Mouse (Mus musculus) forebrain, embryonic 16.5 days (tissue): ENCODE data around the gene 1700015G11Rik. TPM values are rescaled to one million over a fixed set of nuclear protein-coding genes. Genes with fewer than 3 reads are reported as not detected.

Source experiments
- ATAC-seq: fragments of 200-750 bp; cut with Nextera tagmentation; 2 replicates; pipeline ENCODE4 v1.8.0; 2017; ENCODE audit warnings: mild to moderate bottlenecking, moderate library complexity
- H3K27ac ChIP-seq: fragments of 300-500 bp; sonication (generic); 2 replicates; pipeline ENCODE4 v1.5.1; 2014; ENCODE audit warnings: low read length, control low read depth
- H3K27me3 ChIP-seq: fragments of 300-500 bp; sonication (generic); replicated peaks from 2 replicates; pipeline ENCODE4 v1.6.1; 2014; ENCODE audit warnings: low read length; ENCODE audit not compliant: control insufficient read depth, insufficient read depth
- H3K36me3 ChIP-seq: fragments of 300-500 bp; sonication (generic); 2 replicates; pipeline ENCODE4 v1.6.1; 2014; ENCODE audit not compliant: control insufficient read depth, insufficient read depth
- H3K4me1 ChIP-seq: fragments of 300-500 bp; sonication (generic); replicated peaks from 2 replicates; pipeline ENCODE4 v1.6.1; 2014; ENCODE audit warnings: low read length; ENCODE audit not compliant: control insufficient read depth, insufficient read depth
- H3K4me2 ChIP-seq: fragments of 300-500 bp; sonication (generic); 2 replicates; pipeline ENCODE4 v1.6.1; 2014; ENCODE audit warnings: mild to moderate bottlenecking, low read length, control low read depth
- H3K4me3 ChIP-seq: fragments of 300-500 bp; sonication (generic); replicated peaks from 2 replicates; pipeline ENCODE4 v1.5.1; 2014; ENCODE audit warnings: mild to moderate bottlenecking, low read length, control low read depth
- H3K9ac ChIP-seq: fragments of 300-500 bp; sonication (generic); replicated peaks from 2 replicates; pipeline ENCODE4 v1.6.1; 2014; ENCODE audit warnings: low read depth, low read length, control low read depth
- H3K9me3 ChIP-seq: fragments of 300-500 bp; sonication (generic); 2 replicates; pipeline ENCODE4 v1.6.1; 2016; ENCODE audit warnings: low read length; ENCODE audit not compliant: control insufficient read depth
- WGBS: fragments of 180-500 bp; shearing (Covaris S2); extraction: QIAGEN DNeasy Blood & Tissue Kit; methylation state at CpG from one replicate; pipeline ENCODE4 v1.1.7; 2014; 5-methylcytosine and 5-hydroxymethylcytosine counted together
- polyA plus RNA-seq: library from polyadenylated mRNA; unstranded; fragments of >200 nt; fragmentation: Nextera tagmentation; extraction: Ambion mirVana; gene quantifications from 2 replicates; pipeline ENCODE4 v1.2.1, GENCODE M21; 2015

1700015G11Rik gene
- not detected in 2 replicates for polyA plus RNA-seq

DNA sequence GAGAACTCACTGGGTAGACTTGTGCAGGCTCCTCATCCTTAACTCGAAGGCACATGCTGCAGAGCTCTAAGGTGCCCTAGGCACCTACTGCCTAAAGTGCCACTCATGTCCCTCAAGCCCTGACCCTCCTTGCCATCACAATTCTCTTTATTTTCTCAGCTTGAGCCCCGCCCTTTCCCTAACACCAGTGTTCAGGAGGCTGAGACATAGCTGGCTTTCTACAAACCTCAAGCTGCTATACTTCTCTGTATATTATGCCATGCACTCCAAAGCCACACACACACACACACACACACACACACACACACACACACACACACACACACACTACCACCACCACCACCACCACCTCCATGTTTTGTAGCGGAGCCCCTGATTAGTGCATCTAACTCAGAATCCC is at the start of gene 1700015G11Rik:
Gene 1700015G11Rik, minus strand, starts transcription at position 101 of the 400 bp plus-strand sequence.
- Histone ChIP-seq H3K4me3 (no peak within 1 kb of the TSS), H3K27me3 (no peaks in the 10 kb centered on the region), H3K4me2 (no peak within 1 kb of the TSS), H3K9me3 (no peaks in the 10 kb centered on the region), H3K9ac (no peak within 1 kb of the TSS), H3K4me1 (no peaks in the 10 kb centered on the region), H3K27ac (no peak within 1 kb of the TSS), H3K36me3 (no peaks in the 10 kb centered on the region)
- no peak for ATAC-seq
- 86% methylated on average over 3 of the region's 3 CpGs for WGBS

DNA sequence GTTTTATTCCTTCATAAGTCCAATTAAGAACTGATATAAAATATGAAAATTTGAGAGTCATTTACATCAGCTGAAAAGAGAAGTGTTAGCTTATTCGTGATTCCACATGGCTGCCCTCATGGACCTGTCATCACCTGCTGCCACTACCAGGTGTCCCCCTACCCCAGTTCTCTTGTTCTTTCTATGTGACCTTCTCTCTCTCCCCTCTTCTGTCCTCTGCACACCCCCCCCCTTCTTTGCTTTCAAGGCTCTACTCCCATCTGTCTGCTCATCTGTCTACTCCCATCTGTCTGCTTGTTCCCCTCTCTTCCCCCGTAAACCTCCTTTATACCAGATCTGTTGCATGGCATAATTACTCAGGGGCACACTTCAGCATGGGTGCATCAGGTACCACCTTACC is 41.4 kb upstream of the 1700015G11Rik start:
- WGBS: 56% methylated on average over 2 of the region's 2 CpGs
- ATAC-seq: peak; percentile 86
- no peaks in the 10 kb centered on the region for H3K27me3 ChIP-seq
- 0 out of 2 replicates have a peak, but pooled peaks cover 3% of the 10 kb centered on the region for H3K4me1 ChIP-seq
- H3K9ac ChIP-seq: no peak overlapping the region
- H3K36me3 ChIP-seq: no peaks in the 10 kb centered on the region
- H3K27ac ChIP-seq: no peak overlapping the region
- no peaks in the 10 kb centered on the region for H3K9me3 ChIP-seq
- H3K4me2 ChIP-seq: no peak overlapping the region
- H3K4me3 ChIP-seq: no peak overlapping the region

DNA sequence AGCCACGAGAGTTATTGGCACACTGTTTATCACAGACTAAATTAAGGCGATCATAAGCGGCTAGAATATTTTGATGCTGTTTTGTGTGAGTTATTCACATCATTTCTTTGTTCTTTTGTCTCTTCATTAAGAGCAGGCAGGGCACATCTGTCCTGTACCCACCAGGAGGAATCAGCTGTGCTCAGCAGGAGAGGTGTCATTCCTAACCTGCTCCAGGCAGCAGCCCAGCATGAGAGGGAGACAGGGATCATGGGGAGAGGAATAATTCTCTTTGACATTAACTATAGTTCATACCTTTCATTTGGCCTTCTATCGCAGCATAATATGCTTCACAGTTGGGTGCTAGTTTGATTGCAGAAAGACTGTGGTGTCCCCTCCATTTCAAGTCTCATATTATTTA is 40.7 kb upstream of the 1700015G11Rik start:
- Histone ChIP-seq H3K27me3 (no peaks in the 10 kb centered on the region), H3K27ac (0 out of 2 replicates have a peak overlapping the region, but pooled peaks have one; percentile 59), H3K9ac (no peak overlapping the region), H3K4me2 (no peak overlapping the region), H3K4me3 (no peak overlapping the region), H3K36me3 (no peaks in the 10 kb centered on the region), H3K9me3 (no peaks in the 10 kb centered on the region), H3K4me1 (0 out of 2 replicates have a peak, but pooled peaks cover 3% of the 10 kb centered on the region)
- ATAC-seq: peak; percentile 53
- 39% methylated on average over 4 of the region's 4 CpGs for WGBS

DNA sequence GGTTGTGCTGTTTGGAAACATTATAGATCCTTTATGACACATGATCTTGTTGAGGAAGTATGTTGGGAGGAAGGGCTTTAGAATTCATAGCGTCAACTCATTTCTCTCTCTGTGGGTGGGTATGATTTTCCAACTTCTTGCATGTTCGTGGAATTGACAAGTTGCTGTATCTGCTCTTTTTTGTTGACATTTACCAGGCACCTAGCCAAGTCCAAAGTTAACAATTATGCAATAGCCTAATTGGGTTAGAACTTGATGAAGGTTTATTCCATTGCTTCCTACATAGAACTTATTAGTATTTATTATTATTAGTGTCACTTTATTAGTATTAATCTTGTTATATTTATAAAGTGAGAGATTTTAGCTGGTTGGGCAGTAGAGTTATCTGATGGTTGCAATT is 40.3 kb upstream of the 1700015G11Rik start:
- H3K27me3 ChIP-seq: no peaks in the 10 kb centered on the region
- H3K4me2 ChIP-seq: no peak overlapping the region
- H3K9ac ChIP-seq: no peak overlapping the region
- no peak overlapping the region for H3K27ac ChIP-seq
- no peak overlapping the region for H3K4me3 ChIP-seq
- WGBS: 33% methylated on average over 2 of the region's 2 CpGs
- no peaks in the 10 kb centered on the region for H3K9me3 ChIP-seq
- 0 out of 2 replicates have a peak, but pooled peaks cover 3% of the 10 kb centered on the region for H3K4me1 ChIP-seq
- no peaks in the 10 kb centered on the region for H3K36me3 ChIP-seq
- peak; percentile 38; the same call in 1 of the 2 replicates for ATAC-seq

DNA sequence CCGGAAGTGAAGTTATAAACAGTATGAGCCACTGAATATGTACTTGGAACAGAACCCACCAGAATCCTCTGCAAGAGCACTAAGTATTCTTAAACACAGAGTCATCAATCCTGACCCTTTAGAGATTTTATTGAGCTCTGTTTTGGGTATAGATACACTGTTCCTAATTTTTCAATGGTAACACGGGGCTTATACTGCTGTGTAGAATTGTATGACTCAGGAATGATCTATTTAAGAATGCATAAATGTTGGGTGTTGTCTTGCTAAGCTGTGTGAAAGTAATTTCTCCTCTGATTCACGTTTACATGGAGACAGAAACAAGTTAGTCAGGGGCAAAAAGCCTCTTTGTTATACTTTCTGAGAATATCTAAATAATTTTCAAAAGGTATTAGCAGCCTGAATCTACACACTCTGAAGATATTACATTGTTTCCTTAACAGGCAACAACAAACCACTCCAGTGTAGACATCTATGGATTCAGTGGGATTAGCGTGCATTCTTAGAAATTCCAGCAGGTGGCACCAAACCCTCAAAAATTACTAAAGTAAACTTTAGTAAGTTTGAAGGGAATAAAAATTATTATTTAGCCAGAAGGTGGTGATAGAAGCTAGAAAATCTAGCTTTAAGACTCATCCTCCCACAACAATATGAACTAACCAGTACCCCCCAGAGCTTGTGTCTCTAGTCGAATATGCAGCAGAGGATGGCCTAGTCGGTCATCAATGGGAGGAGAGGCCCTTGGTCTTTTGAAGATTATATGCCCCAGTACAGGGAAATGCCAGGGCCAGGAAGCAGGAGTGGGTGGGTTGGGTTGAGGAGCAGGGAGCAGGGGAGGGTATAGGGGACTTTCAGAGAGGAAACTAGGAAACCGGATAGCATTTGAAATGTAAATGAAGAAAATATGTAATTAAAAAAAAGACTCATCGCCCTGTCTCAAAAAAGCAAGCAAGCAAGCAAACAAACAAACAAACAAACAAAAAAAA is 22.4 kb upstream of the 1700015G11Rik start:
- no peaks in the 10 kb centered on the region for H3K9me3 ChIP-seq
- H3K36me3 ChIP-seq: no peaks in the 10 kb centered on the region
- ATAC-seq: peak; percentile 86
- H3K27me3 ChIP-seq: no peaks in the 10 kb centered on the region
- H3K4me1 ChIP-seq: no peaks in the 10 kb centered on the region
- H3K4me3 ChIP-seq: no peak overlapping the region
- WGBS: 48% methylated on average over 8 of the region's 8 CpGs
- H3K9ac ChIP-seq: no peak overlapping the region
- H3K27ac ChIP-seq: no peak overlapping the region
- no peak overlapping the region for H3K4me2 ChIP-seq

DNA sequence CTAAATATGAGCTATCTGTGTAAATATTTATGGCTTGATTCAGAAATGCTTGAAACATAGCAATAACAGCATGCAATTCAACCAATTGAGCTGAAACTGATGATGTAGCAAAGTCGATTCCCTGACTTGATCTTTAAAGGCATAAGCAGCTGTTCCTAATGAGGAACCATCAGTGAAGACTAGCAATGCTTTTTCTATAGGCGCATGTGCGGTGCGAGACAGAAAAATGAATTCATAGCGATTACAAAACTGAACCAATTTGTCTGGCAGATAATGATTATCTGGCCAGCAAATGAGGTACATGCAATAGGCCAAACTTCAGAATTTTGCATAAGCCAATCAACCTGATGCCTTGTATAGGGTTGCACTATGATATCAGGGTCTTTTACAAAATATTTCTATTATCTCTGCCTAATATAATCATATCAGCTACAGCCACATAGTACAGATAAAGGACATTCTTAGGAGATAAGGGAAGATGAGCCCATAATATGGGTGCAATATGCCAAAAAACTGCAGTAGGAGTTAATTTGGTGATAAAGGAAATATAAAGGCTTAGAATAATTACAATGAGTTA is 8.6 kb upstream of the 1700015G11Rik start:
- Histone ChIP-seq H3K4me1 (no peaks in the 10 kb centered on the region), H3K27ac (no peak overlapping the region), H3K36me3 (no peaks in the 10 kb centered on the region), H3K4me2 (no peak overlapping the region), H3K9me3 (no peaks in the 10 kb centered on the region), H3K9ac (no peak overlapping the region), H3K4me3 (no peak overlapping the region), H3K27me3 (no peaks in the 10 kb centered on the region)
- WGBS: 89% methylated on average over 5 of the region's 5 CpGs
- ATAC-seq: no peak

DNA sequence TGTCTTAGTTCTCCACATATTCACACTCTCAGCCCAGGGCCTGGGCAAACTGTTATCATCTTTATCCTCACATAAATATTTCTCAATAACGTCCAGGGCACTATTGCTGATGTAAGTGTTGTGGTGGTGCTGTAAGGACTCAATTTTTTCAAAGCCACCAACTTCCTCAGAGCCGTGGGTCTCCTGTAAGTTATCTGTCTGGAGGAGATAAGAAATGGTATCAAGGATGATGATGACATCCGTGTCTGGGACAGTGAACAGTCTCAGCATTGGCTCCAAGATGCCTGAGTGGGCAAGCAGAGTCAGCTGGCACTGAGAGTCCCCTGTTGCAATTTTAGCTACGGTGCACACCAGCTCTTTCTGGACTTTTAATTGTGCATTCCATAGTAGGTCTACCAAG is 6.5 kb upstream of the 1700015G11Rik start:
- Histone ChIP-seq H3K27me3 (no peaks in the 10 kb centered on the region), H3K4me3 (no peak overlapping the region), H3K36me3 (no peaks in the 10 kb centered on the region), H3K4me2 (no peak overlapping the region), H3K9me3 (no peaks in the 10 kb centered on the region), H3K4me1 (no peaks in the 10 kb centered on the region), H3K9ac (no peak overlapping the region), H3K27ac (no peak overlapping the region)
- WGBS: 86% methylated on average over 4 of the region's 4 CpGs
- no peak for ATAC-seq

DNA sequence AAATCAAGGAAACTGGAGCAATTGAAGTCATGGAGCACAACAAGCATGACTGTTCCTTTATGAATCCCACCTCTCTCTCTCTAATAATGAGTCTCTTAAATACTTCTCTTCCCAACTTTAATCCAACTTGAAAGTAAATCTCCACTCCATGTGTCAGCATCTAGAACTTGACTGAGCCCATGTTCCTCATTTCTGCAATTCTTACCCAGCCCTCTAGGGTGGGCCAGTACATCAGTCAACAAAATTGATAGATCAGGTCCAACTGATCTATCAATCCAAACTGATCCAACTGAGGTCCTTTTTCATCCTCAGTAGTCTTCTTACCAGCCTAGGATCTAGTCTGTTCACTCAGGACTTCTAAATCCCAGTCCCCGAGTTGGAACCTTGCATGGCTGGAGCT is 348 bp downstream of the 1700015G11Rik start:
- no peak overlapping the region for H3K9ac ChIP-seq
- no peaks in the 10 kb centered on the region for H3K9me3 ChIP-seq
- ATAC-seq: no peak
- H3K36me3 ChIP-seq: no peaks in the 10 kb centered on the region
- H3K4me3 ChIP-seq: no peak overlapping the region
- H3K4me1 ChIP-seq: no peaks in the 10 kb centered on the region
- H3K27me3 ChIP-seq: no peaks in the 10 kb centered on the region
- H3K4me2 ChIP-seq: no peak overlapping the region
- 87% methylated on average over 1 of the region's 1 CpGs for WGBS
- H3K27ac ChIP-seq: no peak overlapping the region

DNA sequence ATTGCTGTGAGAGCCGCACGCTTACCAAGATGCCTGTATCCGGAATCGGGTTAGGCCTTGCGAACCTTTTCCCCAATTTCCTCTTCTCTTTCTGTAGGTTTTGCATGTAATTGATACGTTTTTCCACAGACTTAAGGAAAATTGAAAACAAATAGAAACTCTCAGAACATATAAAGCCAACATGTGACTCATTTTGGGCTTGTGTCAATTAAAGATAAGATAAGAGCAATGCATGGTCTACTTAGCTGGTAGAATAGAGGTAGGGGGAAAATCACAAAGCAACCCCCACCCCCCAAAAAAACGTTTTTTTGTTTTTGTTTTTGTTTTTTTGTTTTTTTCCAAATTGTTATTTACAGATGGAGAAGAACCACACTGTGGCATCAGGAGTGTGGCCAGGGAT is 2.1 kb downstream of the 1700015G11Rik start:
- no peak for ATAC-seq
- Histone ChIP-seq H3K27me3 (no peaks in the 10 kb centered on the region), H3K4me3 (no peak overlapping the region), H3K9ac (no peak overlapping the region), H3K4me1 (no peaks in the 10 kb centered on the region), H3K36me3 (no peaks in the 10 kb centered on the region), H3K4me2 (no peak overlapping the region), H3K27ac (no peak overlapping the region), H3K9me3 (no peaks in the 10 kb centered on the region)
- 81% methylated on average over 7 of the region's 7 CpGs for WGBS
